Mouse (Mus musculus) hindbrain, embryonic 15.5 days (tissue): Measurements from ENCODE around the gene Rnf181. TPM values are rescaled to one million over a fixed set of nuclear protein-coding genes. Genes with fewer than 3 reads are reported as not detected.

ENCODE experiments used
- ATAC-seq: fragments of 200-750 bp; cut with Nextera tagmentation; 2 replicates; pipeline ENCODE4 v1.8.0; 2017; ENCODE audit warnings: low read depth, moderate number of reproducible peaks, moderate TSS enrichment; ENCODE audit not compliant: low FRiP score
- H3K27ac ChIP-seq: fragments of 300-500 bp; sonication (generic); replicated peaks from 2 replicates; pipeline ENCODE4 v1.5.1; 2015; ENCODE audit warnings: mild to moderate bottlenecking, inconsistent platforms
- H3K27me3 ChIP-seq: fragments of 300-500 bp; sonication (generic); 2 replicates; pipeline ENCODE4 v1.6.1; 2015; ENCODE audit warnings: control low read depth, inconsistent platforms
- H3K36me3 ChIP-seq: fragments of 300-500 bp; sonication (generic); 2 replicates; pipeline ENCODE4 v1.6.1; 2015; ENCODE audit warnings: control low read depth, inconsistent platforms
- H3K4me1 ChIP-seq: fragments of 300-500 bp; sonication (generic); replicated peaks from 2 replicates; pipeline ENCODE4 v1.6.1; 2015; ENCODE audit warnings: control low read depth, inconsistent platforms
- H3K4me2 ChIP-seq: fragments of 300-500 bp; sonication (generic); 2 replicates; pipeline ENCODE4 v1.6.1; 2015; ENCODE audit warnings: moderate library complexity, mild to moderate bottlenecking, inconsistent platforms
- H3K4me3 ChIP-seq: fragments of 300-500 bp; sonication (generic); 2 replicates; pipeline ENCODE4 v1.5.1; 2015; ENCODE audit warnings: mild to moderate bottlenecking, inconsistent platforms
- H3K9ac ChIP-seq: fragments of 300-500 bp; sonication (generic); 2 replicates; pipeline ENCODE4 v1.6.1; 2015; ENCODE audit warnings: inconsistent platforms
- H3K9me3 ChIP-seq: fragments of 300-500 bp; sonication (generic); 2 replicates; pipeline ENCODE4 v1.6.1; 2016; ENCODE audit warnings: control low read depth, inconsistent platforms
- WGBS: fragments of 180-500 bp; shearing (Covaris S2); methylation state at CpG from one replicate; pipeline ENCODE4 v1.1.7; 2015; 5-methylcytosine and 5-hydroxymethylcytosine counted together
- polyA plus RNA-seq: library from polyadenylated mRNA; unstranded; fragments of >200 nt; fragmentation: Nextera tagmentation; extraction: Ambion mirVana; gene quantifications from 2 replicates; pipeline ENCODE4 v1.2.1, GENCODE M21; 2015

The Rnf181 gene
- polyA plus RNA-seq, 1 experiment from 2014 or later: 135 TPM

GRCm38 (mm10) chr6:72382494-72382893, 15.7 kb upstream of the Rnf181 start:
- 87% methylated on average over 6 of the region's 6 CpGs for WGBS
- Histone ChIP-seq H3K27ac (no peak overlapping the region), H3K36me3 (no peaks in the 10 kb centered on the region), H3K4me1 (peaks cover 6% of the 10 kb centered on the region; the same call in 1 of the 2 replicates), H3K27me3 (peaks cover 24% of the 10 kb centered on the region), H3K9ac (no peak overlapping the region), H3K9me3 (no peaks in the 10 kb centered on the region), H3K4me2 (no peak overlapping the region), H3K4me3 (no peak overlapping the region)
- ATAC-seq: no peak

GRCm38 (mm10) chr6:72380131-72380770, 13.5 kb upstream of the Rnf181 start, which contains the start of gene Vamp5:
Gene Vamp5, minus strand, starts transcription at chr6:72380468.
- H3K4me1 ChIP-seq: peaks cover 6% of the 10 kb centered on the region; the same call in 1 of the 2 replicates
- peak within 1 kb of the TSS; percentile 57 for H3K4me2 ChIP-seq
- peak; percentile 51; the same call in 1 of the 2 replicates for ATAC-seq
- H3K9ac ChIP-seq: no peak within 1 kb of the TSS
- 3% methylated on average over 42 of the region's 49 CpGs for WGBS
- no peaks in the 10 kb centered on the region for H3K36me3 ChIP-seq
- no peak within 1 kb of the TSS; the same call in 1 of the 2 replicates for H3K27ac ChIP-seq
- peaks cover 24% of the 10 kb centered on the region for H3K27me3 ChIP-seq
- H3K4me3 ChIP-seq: peak within 1 kb of the TSS; percentile 36
- no peaks in the 10 kb centered on the region for H3K9me3 ChIP-seq

GRCm38 (mm10) chr6:72379377-72380130, 12.8 kb upstream of the Rnf181 start:
- Histone ChIP-seq H3K4me3 (peak overlapping the region; percentile 36), H3K36me3 (no peaks in the 10 kb centered on the region), H3K27ac (no peak overlapping the region), H3K4me1 (peaks cover 6% of the 10 kb centered on the region; the same call in 1 of the 2 replicates), H3K9me3 (no peaks in the 10 kb centered on the region), H3K4me2 (peak overlapping the region; percentile 57), H3K27me3 (peaks cover 24% of the 10 kb centered on the region), H3K9ac (no peak overlapping the region)
- ATAC-seq: no peak
- WGBS: 47% methylated on average over 7 of the region's 7 CpGs

GRCm38 (mm10) chr6:72378510-72379234, 11.9 kb upstream of the Rnf181 start:
- no peak for ATAC-seq
- 88% methylated on average over 8 of the region's 8 CpGs for WGBS
- no peaks in the 10 kb centered on the region for H3K36me3 ChIP-seq
- H3K4me3 ChIP-seq: no peak overlapping the region
- peaks cover 6% of the 10 kb centered on the region; the same call in 1 of the 2 replicates for H3K4me1 ChIP-seq
- H3K9me3 ChIP-seq: no peaks in the 10 kb centered on the region
- H3K27me3 ChIP-seq: peaks cover 24% of the 10 kb centered on the region
- no peak overlapping the region for H3K9ac ChIP-seq
- no peak overlapping the region for H3K4me2 ChIP-seq
- H3K27ac ChIP-seq: no peak overlapping the region

- peaks cover under 1% of the 10 kb centered on the region; the same call in 1 of the 2 replicates for H3K4me1 ChIP-seq
- no peaks in the 10 kb centered on the region for H3K36me3 ChIP-seq
- H3K27me3 ChIP-seq: peaks cover 15% of the 10 kb centered on the region
- ATAC-seq: no peak
- no peak overlapping the region for H3K9ac ChIP-seq
- no peak overlapping the region for H3K4me3 ChIP-seq
- no peak overlapping the region for H3K4me2 ChIP-seq
- no peaks in the 10 kb centered on the region for H3K9me3 ChIP-seq
- H3K27ac ChIP-seq: no peak overlapping the region
- WGBS: 82% methylated on average over 15 of the region's 15 CpGs
Measured at GRCm38 (mm10) chr6:72374820-72375563, 8.2 kb upstream of the Rnf181 start.

- Histone ChIP-seq H3K4me3 (no peak overlapping the region), H3K9me3 (no peaks in the 10 kb centered on the region), H3K36me3 (no peaks in the 10 kb centered on the region), H3K27me3 (peaks cover 9% of the 10 kb centered on the region; the same call in 1 of the 2 replicates), H3K4me2 (no peak overlapping the region), H3K4me1 (no peaks in the 10 kb centered on the region), H3K27ac (no peak overlapping the region), H3K9ac (no peak overlapping the region)
- 81% methylated on average over 7 of the region's 7 CpGs for WGBS
- ATAC-seq: no peak
Measured at GRCm38 (mm10) chr6:72374206-72374605, 7.5 kb upstream of the Rnf181 start.

- Histone ChIP-seq H3K4me2 (no peak overlapping the region), H3K4me3 (no peak overlapping the region), H3K36me3 (no peaks in the 10 kb centered on the region), H3K27ac (no peak overlapping the region), H3K27me3 (no peaks in the 10 kb centered on the region), H3K9me3 (no peaks in the 10 kb centered on the region), H3K9ac (no peak overlapping the region), H3K4me1 (no peaks in the 10 kb centered on the region)
- 80% methylated on average over 4 of the region's 4 CpGs for WGBS
- no peak for ATAC-seq
Measured at GRCm38 (mm10) chr6:72373184-72373583, 6.4 kb upstream of the Rnf181 start.

- ATAC-seq: no peak
- H3K4me1 ChIP-seq: no peaks in the 10 kb centered on the region
- no peak overlapping the region for H3K4me2 ChIP-seq
- 28% methylated on average over 1 of the region's 1 CpGs for WGBS
- no peaks in the 10 kb centered on the region for H3K9me3 ChIP-seq
- H3K4me3 ChIP-seq: no peak overlapping the region
- H3K36me3 ChIP-seq: no peaks in the 10 kb centered on the region
- no peak overlapping the region for H3K27ac ChIP-seq
- no peak overlapping the region for H3K9ac ChIP-seq
- no peaks in the 10 kb centered on the region for H3K27me3 ChIP-seq
Measured at GRCm38 (mm10) chr6:72371571-72371970, 4.8 kb upstream of the Rnf181 start.

GRCm38 (mm10) chr6:72371147-72371546, 4.4 kb upstream of the Rnf181 start:
- no peak overlapping the region for H3K4me3 ChIP-seq

GRCm38 (mm10) chr6:72370091-72370490, 3.3 kb upstream of the Rnf181 start:
- Histone ChIP-seq H3K9ac (no peak overlapping the region), H3K27me3 (no peaks in the 10 kb centered on the region), H3K4me1 (no peaks in the 10 kb centered on the region), H3K4me2 (no peak overlapping the region), H3K27ac (no peak overlapping the region), H3K4me3 (no peak overlapping the region), H3K9me3 (no peaks in the 10 kb centered on the region), H3K36me3 (no peaks in the 10 kb centered on the region)
- 90% methylated on average over 12 of the region's 12 CpGs for WGBS
- ATAC-seq: no peak

More at GRCm38 (mm10) chr6:72371147-72371546, 4.4 kb upstream of the Rnf181 start:
- 47% methylated on average over 5 of the region's 5 CpGs for WGBS
- H3K9me3 ChIP-seq: no peaks in the 10 kb centered on the region
- H3K4me1 ChIP-seq: no peaks in the 10 kb centered on the region
- H3K36me3 ChIP-seq: no peaks in the 10 kb centered on the region
- no peak overlapping the region for H3K9ac ChIP-seq
- no peak overlapping the region for H3K4me2 ChIP-seq
- H3K27me3 ChIP-seq: no peaks in the 10 kb centered on the region
- ATAC-seq: no peak
- no peak overlapping the region for H3K27ac ChIP-seq

GRCm38 (mm10) chr6:72369557-72369956, 2.8 kb upstream of the Rnf181 start:
- Histone ChIP-seq H3K4me1 (no peaks in the 10 kb centered on the region), H3K27me3 (no peaks in the 10 kb centered on the region), H3K9ac (no peak overlapping the region), H3K4me3 (no peak overlapping the region), H3K9me3 (no peaks in the 10 kb centered on the region), H3K27ac (no peak overlapping the region), H3K4me2 (no peak overlapping the region), H3K36me3 (no peaks in the 10 kb centered on the region)
- WGBS: 78% methylated on average over 4 of the region's 4 CpGs
- ATAC-seq: no peak
